Mouse (Mus musculus) liver, adult 2 months (tissue): Measurements from ENCODE around the gene Gm4302. TPM values are rescaled to one million over a fixed set of nuclear protein-coding genes. Genes with fewer than 3 reads are reported as not detected.
"Not testable (repeated sequence)": the region's sequence is repeated elsewhere in the genome, so short reads cannot be mapped to it uniquely, and the experiment has no call there.

Source experiments
- DNase-seq: peaks from one replicate; pipeline ENCODE4 v3.0.0-alpha.2; 2011; ENCODE audit warnings: low read depth, low spot score; ENCODE audit errors: extremely low read depth
- H3K27ac ChIP-seq: fragments of 200-500 bp; replicated peaks from 2 replicates; pipeline ENCODE4 v1.5.1; 2012; ENCODE audit warnings: low read depth, mild to moderate bottlenecking, control low read depth, inconsistent platforms, low read length; ENCODE audit not compliant: insufficient read depth
- H3K27me3 ChIP-seq: fragments of 200-500 bp; 2 replicates; pipeline ENCODE4 v1.6.1; 2012; ENCODE audit warnings: mild to moderate bottlenecking, moderate library complexity, low read length, inconsistent platforms; ENCODE audit not compliant: control insufficient read depth, insufficient read depth
- H3K36me3 ChIP-seq: fragments of 200-500 bp; 2 replicates; pipeline ENCODE4 v1.6.1; 2012; ENCODE audit warnings: low read length, inconsistent platforms; ENCODE audit not compliant: control insufficient read depth, insufficient read depth
- H3K4me1 ChIP-seq: fragments of 200-500 bp; 2 replicates; pipeline ENCODE4 v1.6.1; 2011; ENCODE audit warnings: low read length; ENCODE audit not compliant: control insufficient read depth, insufficient read depth
- H3K4me3 ChIP-seq: fragments of 200-500 bp; 2 replicates; pipeline ENCODE4 v1.5.1; 2011; ENCODE audit warnings: low read depth, mild to moderate bottlenecking, control low read depth, low read length, moderate library complexity; ENCODE audit not compliant: insufficient read depth
- H3K79me2 ChIP-seq: fragments of 200-500 bp; 2 replicates; pipeline ENCODE4 v1.6.1; 2012; ENCODE audit warnings: inconsistent platforms, mild to moderate bottlenecking, low read length, moderate library complexity; ENCODE audit not compliant: control insufficient read depth, insufficient read depth
- H3K9ac ChIP-seq: fragments of 200-500 bp; 2 replicates; pipeline ENCODE4 v1.6.1; 2012; ENCODE audit warnings: low read depth, mild to moderate bottlenecking, control low read depth, inconsistent platforms, low read length
- CTCF ChIP-seq: fragments of 200-500 bp; IDR thresholded peaks from 2 replicates; pipeline ENCODE4 v1.5.1; 2011; ENCODE audit warnings: low read depth, low read length, control low read depth
- POLR2A ChIP-seq: fragments of 200-500 bp; IDR thresholded peaks from 2 replicates; pipeline ENCODE4 v1.6.1; 2011; ENCODE audit warnings: low read length, control low read depth; ENCODE audit not compliant: insufficient read depth; ENCODE audit errors: extremely low read depth
- WGBS: fragments of 180-500 bp; shearing (Covaris S2); methylation state at CpG from one replicate; pipeline ENCODE4 v1.1.7; 2018; 5-methylcytosine and 5-hydroxymethylcytosine counted together
- polyA plus RNA-seq: library from polyadenylated mRNA; depleted of rRNA; stranded (reverse); fragments of >200 nt; gene quantifications from 2 replicates; pipeline ENCODE4 v1.2.3, GENCODE M21; 2012; rRNA removed
- total RNA-seq: library from RNA; depleted of rRNA; stranded (reverse); fragments of >200 nt; gene quantifications from 2 replicates; pipeline ENCODE4 v1.2.3, GENCODE M21; 2014; rRNA removed

Gm4302 gene
- not detected in 2 replicates for total RNA-seq
- polyA plus RNA-seq = not detected in 2 replicates

DNA sequence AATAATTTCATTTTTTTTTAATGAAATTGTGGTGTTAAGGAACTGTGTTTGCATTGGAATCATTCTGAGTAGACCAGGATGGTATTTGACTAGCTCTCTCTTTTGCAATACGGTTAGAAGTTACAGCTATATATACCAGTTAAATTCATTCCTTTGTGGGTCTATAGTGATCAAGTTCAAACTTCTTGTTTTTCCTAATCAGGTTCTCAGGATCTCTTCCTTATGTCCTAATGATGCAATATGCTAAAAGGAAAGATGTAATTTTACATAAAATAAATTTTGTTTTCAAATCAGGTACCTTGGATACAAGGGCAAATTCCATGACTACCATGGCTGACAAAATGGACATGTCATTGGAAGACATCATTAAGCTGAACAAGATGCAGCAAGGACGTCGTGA lies at the start of gene Gm4302:
Gene Gm4302, plus strand, starts transcription at position 301 of the 400 bp plus-strand sequence.
- H3K27me3 ChIP-seq, DNase-seq, H3K9ac ChIP-seq, H3K27ac ChIP-seq, H3K4me3 ChIP-seq, H3K79me2 ChIP-seq, H3K4me1 ChIP-seq, H3K36me3 ChIP-seq: not testable (repeated sequence)
- no CpG with 5 or more reads among the region's 3 CpGs for WGBS

DNA sequence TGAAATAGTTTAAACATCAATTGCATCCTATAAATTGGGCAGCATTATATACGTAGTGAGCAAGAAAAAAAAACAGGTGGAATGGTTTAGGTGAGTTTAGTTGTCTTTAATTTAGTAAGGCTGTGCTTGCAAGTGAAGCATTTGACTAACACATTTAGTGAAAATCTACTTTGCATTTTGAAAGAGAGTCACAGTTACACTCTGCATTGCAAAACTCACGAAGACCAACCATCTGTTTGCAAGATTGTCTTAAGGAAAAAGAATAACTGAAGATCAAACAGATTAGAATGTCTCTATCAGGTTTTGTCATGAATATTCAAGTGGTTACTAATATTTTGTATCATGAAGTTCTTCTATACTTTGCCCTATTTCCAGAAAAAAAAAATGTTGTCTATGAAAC lies 44.5 kb upstream of the Gm4302 start:
- Histone ChIP-seq H3K9ac (no peak overlapping the region), H3K27ac (no peak overlapping the region), H3K27me3 (no peaks in the 10 kb centered on the region), H3K79me2 (no peaks in the 10 kb centered on the region), H3K4me3 (no peak overlapping the region), H3K4me1 (no peaks in the 10 kb centered on the region), H3K36me3 (no peaks in the 10 kb centered on the region)
- 83% methylated on average over 2 of the region's 2 CpGs for WGBS
- TF ChIP-seq CTCF (no peak), POLR2A (no peak)
- DNase-seq = no peak

DNA sequence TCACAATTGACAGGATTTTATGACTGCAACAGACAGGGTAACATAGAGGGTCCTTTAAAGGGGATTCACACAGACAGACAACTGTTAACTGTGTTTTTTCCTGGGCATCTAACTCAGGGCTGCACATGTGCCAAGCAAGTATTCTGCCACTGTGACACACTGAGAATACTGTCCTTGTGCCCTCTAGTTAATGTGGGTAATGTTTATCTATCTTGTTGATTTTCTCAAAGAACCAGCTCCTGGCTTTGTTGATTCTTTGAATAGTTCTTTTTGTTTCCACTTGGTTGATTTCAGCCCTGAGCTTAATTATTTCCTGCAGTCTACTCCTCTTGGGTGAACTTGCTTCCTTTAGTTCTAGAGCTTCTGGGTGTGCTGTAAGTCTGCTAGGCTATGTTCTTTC lies 40.5 kb upstream of the Gm4302 start:
- not testable (repeated sequence) for H3K79me2 ChIP-seq, H3K4me3 ChIP-seq, H3K4me1 ChIP-seq, H3K27me3 ChIP-seq, H3K27ac ChIP-seq, H3K36me3 ChIP-seq, DNase-seq, H3K9ac ChIP-seq

DNA sequence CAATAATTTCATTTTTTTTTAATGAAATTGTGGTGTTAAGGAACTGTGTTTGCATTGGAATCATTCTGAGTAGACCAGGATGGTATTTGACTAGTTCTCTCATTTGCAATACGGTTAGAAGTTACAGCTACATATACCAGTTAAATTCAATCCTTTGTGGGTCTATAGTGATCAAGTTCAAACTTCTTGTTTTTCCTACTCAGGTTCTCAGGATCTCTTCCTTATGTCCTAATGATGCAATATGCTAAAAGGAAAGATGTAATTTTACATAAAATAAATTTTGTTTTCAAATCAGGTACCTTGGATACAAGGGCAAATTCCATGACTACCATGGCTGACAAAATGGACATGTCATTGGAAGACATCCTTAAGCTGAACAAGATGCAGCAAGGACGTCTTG lies 5.3 kb upstream of the Gm4302 start, which contains the start of gene Gm4301:
Gene Gm4301, plus strand, starts transcription at position 301 of the 400 bp plus-strand sequence.
- no CpG with 5 or more reads among the region's 2 CpGs for WGBS
- H3K27me3 ChIP-seq, H3K27ac ChIP-seq, DNase-seq, H3K79me2 ChIP-seq, H3K9ac ChIP-seq, H3K4me3 ChIP-seq, H3K4me1 ChIP-seq, H3K36me3 ChIP-seq: not testable (repeated sequence)

DNA sequence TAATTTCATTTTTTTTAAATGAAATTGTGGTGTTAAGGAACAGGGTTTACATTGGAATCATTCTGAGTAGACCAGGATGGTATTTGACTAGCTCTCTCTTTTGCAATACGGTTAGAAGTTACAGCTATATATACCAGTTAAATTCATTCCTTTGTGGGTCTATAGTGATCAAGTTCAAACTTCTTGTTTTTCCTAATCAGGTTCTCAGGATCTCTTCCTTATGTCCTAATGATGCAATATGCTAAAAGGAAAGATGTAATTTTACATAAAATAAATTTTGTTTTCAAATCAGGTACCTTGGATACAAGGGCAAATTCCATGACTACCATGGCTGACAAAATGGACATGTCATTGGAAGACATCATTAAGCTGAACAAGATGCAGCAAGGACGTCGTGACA lies 5.0 kb downstream of the Gm4302 start, which contains the start of gene Gm4303:
Gene Gm4303, plus strand, starts transcription at position 301 of the 400 bp plus-strand sequence.
- not testable (repeated sequence) for DNase-seq

DNA sequence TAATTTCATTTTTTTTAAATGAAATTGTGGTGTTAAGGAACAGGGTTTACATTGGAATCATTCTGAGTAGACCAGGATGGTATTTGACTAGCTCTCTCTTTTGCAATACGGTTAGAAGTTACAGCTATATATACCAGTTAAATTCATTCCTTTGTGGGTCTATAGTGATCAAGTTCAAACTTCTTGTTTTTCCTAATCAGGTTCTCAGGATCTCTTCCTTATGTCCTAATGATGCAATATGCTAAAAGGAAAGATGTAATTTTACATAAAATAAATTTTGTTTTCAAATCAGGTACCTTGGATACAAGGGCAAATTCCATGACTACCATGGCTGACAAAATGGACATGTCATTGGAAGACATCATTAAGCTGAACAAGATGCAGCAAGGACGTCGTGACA lies 10.2 kb downstream of the Gm4302 start, which contains the start of gene Gm4305:
Gene Gm4305, plus strand, starts transcription at position 301 of the 400 bp plus-strand sequence.
- not testable (repeated sequence) for H3K27ac ChIP-seq, H3K4me1 ChIP-seq, H3K79me2 ChIP-seq, H3K27me3 ChIP-seq, H3K9ac ChIP-seq, H3K36me3 ChIP-seq, DNase-seq, H3K4me3 ChIP-seq
- WGBS = no CpG with 5 or more reads among the region's 3 CpGs

More for the DNA sequence above, 5.0 kb downstream of the Gm4302 start, which contains the start of gene Gm4303:
- H3K4me3 ChIP-seq, H3K27me3 ChIP-seq, H3K27ac ChIP-seq, H3K79me2 ChIP-seq, H3K36me3 ChIP-seq, H3K4me1 ChIP-seq, H3K9ac ChIP-seq: not testable (repeated sequence)
- WGBS = no CpG with 5 or more reads among the region's 3 CpGs

DNA sequence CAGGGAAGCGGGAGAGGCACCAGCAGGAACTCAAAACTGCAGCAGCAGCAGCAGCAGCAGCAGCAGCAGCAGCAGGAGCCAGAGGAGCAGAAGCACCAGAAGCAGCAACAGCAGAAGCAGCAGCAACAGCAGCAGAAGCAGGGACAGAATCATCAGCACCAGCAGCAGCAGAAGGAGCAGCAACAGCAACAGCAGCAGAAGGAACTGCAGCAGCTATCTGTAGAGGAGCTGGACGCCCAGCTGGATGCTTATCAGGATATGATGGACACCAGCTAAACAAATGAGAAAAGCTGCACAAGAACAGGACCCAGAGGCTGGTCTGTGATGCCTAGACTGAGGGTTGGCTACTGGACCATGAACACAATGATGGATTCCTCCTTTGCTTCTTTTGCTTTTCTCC lies 16.2 kb downstream of the Gm4302 start:
- not testable (repeated sequence) for DNase-seq, H3K36me3 ChIP-seq, H3K4me3 ChIP-seq, H3K27me3 ChIP-seq, H3K27ac ChIP-seq, H3K79me2 ChIP-seq, H3K4me1 ChIP-seq, H3K9ac ChIP-seq
- WGBS = 53% methylated on average over 2 of the region's 2 CpGs

DNA sequence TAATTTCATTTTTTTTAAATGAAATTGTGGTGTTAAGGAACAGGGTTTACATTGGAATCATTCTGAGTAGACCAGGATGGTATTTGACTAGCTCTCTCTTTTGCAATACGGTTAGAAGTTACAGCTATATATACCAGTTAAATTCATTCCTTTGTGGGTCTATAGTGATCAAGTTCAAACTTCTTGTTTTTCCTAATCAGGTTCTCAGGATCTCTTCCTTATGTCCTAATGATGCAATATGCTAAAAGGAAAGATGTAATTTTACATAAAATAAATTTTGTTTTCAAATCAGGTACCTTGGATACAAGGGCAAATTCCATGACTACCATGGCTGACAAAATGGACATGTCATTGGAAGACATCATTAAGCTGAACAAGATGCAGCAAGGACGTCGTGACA lies 20.4 kb downstream of the Gm4302 start, which contains the start of gene Gm4307:
Gene Gm4307, plus strand, starts transcription at position 301 of the 400 bp plus-strand sequence.
- not testable (repeated sequence) for H3K36me3 ChIP-seq, H3K4me3 ChIP-seq, H3K27me3 ChIP-seq, DNase-seq, H3K4me1 ChIP-seq, H3K9ac ChIP-seq, H3K27ac ChIP-seq, H3K79me2 ChIP-seq
- no CpG with 5 or more reads among the region's 3 CpGs for WGBS

DNA sequence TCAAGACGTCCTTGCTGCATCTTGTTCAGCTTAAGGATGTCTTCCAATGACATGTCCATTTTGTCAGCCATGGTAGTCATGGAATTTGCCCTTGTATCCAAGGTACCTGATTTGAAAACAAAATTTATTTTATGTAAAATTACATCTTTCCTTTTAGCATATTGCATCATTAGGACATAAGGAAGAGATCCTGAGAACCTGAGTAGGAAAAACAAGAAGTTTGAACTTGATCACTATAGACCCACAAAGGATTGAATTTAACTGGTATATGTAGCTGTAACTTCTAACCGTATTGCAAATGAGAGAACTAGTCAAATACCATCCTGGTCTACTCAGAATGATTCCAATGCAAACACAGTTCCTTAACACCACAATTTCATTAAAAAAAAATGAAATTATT lies 41.8 kb downstream of the Gm4302 start, which contains the start of gene Gm4312:
Gene Gm4312, minus strand, starts transcription at position 101 of the 400 bp plus-strand sequence.
- not testable (repeated sequence) for H3K9ac ChIP-seq, H3K27me3 ChIP-seq, H3K36me3 ChIP-seq, DNase-seq, H3K4me1 ChIP-seq, H3K27ac ChIP-seq, H3K4me3 ChIP-seq, H3K79me2 ChIP-seq
- no CpG with 5 or more reads among the region's 2 CpGs for WGBS
